Mouse (Mus musculus) ES-CJ7 (cell line): ENCODE measurements around the gene Cela3b.

ENCODE experiments used
- DNase-seq: peaks from one replicate; pipeline ENCODE4 v3.0.0; 2011; ENCODE audit warnings: low read depth, low spot score

Gene Cela3b

DNA sequence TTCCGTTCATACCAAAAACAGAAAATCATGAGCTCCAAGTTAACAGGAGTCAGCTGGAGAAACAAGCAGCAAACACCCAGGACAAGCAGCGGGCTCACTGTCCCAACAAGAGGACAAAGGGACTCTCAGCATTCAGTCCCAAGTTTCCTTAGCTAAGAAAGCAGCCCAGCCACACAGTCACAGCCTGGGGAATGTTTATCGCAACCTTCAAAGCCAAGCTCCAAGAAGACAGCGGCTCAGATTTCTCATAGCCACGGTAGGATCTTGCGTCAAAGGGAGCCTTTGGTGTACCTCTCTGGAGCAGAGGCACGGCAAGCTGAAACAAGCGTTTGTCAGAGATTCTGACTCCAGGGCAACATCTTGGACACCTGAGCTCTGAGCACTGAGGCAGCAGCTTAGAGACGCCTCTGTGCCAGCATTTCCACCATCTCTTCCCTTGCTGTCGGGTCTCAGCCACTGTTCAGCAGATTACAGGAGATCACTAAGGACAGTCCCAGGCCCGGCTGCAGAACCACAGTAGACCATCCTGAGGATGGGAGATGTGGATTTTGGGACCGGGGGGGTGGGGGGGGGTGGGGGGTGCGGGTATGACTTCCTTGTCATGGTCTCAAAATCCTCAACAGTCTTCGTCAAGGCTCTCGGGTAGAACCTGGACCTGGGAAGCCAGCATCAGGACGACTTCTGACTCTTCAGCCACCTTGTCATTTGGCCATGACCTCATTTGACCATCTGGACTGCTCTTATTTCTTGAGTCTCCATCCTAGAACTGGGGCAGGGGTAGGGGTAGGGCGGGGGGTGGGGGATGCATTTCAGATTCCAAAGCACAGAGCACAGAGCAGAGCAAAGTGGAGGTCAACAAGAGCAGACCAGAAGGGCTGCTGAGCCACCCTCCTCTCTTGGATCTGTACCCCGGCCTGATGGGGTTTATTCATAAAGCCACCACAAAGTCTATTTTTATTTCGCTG is 54.7 kb downstream of the Cela3b start:
- no peak for DNase-seq

DNA sequence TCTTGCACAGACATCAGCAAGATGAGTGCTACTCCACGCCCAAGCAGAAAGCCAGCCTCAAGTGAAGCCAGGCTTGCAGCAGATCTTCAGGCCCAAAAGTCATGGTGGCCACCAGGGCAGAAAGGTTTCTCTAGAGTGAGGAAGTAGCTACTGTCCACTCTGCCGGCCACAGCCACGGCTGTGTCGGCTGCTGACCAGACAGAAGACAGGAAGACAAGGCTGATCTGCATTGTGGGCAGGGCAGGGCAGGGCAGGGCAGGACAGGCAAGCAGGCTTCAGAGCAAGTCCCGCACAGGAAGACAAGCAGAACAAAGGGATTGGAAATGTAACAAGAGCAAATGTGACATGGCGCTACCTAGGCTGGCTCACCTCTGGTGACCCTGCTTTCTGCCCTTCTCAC is 56.6 kb downstream of the Cela3b start:
- no peak for DNase-seq

DNA sequence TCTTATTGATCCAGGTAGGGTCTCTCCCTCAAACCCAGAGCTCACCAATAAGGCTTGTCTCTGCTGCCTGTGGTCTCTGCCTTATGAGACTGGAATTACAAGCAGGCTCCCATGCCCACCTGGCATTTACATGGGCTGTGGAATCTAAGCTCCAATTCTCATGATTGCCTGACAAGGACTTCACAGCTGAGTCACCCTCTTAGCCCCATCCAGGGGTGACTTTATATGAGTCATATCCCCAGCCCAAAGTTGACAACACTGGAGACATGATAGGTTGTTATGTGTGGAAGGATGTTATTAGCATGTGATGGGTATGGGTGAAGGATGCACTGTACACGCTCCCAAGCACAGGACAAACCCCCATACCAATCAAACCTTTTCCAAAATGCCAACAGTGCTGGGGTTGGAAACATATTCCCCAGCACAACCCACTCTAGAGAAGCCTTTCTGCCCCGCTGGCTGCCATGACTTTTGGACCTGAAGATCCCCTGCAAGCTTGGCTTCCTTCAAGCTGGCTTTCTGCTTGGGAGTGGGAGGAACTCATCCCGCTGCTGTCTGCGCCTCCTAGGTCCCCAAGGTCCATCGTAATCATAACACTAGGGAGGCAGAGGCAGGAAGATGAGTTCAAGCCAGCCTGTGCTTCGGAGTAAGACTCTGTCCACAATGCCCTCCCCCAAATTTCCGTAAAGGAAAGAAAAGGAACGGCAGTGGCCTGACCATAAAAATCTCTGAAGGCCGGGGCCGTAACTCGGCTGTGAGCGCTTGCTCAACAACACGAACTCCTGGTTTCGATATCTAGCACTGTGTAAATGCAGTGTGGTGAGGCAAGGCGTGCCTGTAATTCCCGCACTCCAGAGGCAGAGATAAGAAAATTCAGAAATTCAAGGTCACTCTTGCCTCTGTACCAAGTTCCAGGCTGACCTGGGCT is 58.5 kb downstream of the Cela3b start:
- no peak for DNase-seq
